Mouse (Mus musculus): Measurements from ENCODE around the gene Dcaf12. TPM values are rescaled to one million over a fixed set of nuclear protein-coding genes. Genes with fewer than 3 reads are reported as not detected.
A peak's percentile ranks its signal among the peaks of the same experiment; 100 is the strongest.

Dcaf12 gene
- polyA plus RNA-seq, 1 experiment from 2014 or later, result 54.2 TPM

- Histone ChIP-seq H3K9me3 (replicated peaks; ENCODE audit: control insufficient read depth, low read length) (no peaks in the 10 kb centered on the region), H3K4me3 (ENCODE audit: low read length) (no peak overlapping the region), H3K9ac (ENCODE audit: low read length) (no peak overlapping the region), H3K4me2 (ENCODE audit: low read depth, low read length) (no peak overlapping the region), H3K4me1 (ENCODE audit: control insufficient read depth, insufficient read depth, low read length) (peaks cover 5% of the 10 kb centered on the region; the same call in 1 of the 2 replicates), H3K36me3 (ENCODE audit: control insufficient read depth, insufficient read depth) (peaks cover 18% of the 10 kb centered on the region), H3K27ac (ENCODE audit: low read length) (no peak overlapping the region), H3K27me3 (ENCODE audit: control insufficient read depth, insufficient read depth, low read length) (no peaks in the 10 kb centered on the region)
- WGBS, result 66% methylated on average over 4 of the region's 4 CpGs
- ATAC-seq (replicated peaks; ENCODE audit: extremely low read depth, insufficient read depth, low FRiP score), result no peak
Observed at GRCm38 (mm10) chr4:41266350-41266749, 48.3 kb downstream of the Dcaf12 start.

GRCm38 (mm10) chr4:41260691-41261090 lies 54.0 kb downstream of the Dcaf12 start:
- no peaks in the 10 kb centered on the region for H3K27me3 ChIP-seq (ENCODE audit: control insufficient read depth, insufficient read depth, low read length)
- H3K9me3 ChIP-seq (replicated peaks; ENCODE audit: control insufficient read depth, low read length), result no peaks in the 10 kb centered on the region
- no peak overlapping the region for H3K27ac ChIP-seq (ENCODE audit: low read length)
- no peak for ATAC-seq (replicated peaks; ENCODE audit: extremely low read depth, insufficient read depth, low FRiP score)
- no peak overlapping the region for H3K4me3 ChIP-seq (ENCODE audit: low read length)
- H3K4me2 ChIP-seq (ENCODE audit: low read depth, low read length), result no peak overlapping the region
- H3K36me3 ChIP-seq (ENCODE audit: control insufficient read depth, insufficient read depth), result peaks cover 9% of the 10 kb centered on the region
- no peak overlapping the region for H3K9ac ChIP-seq (ENCODE audit: low read length)
- H3K4me1 ChIP-seq (ENCODE audit: control insufficient read depth, insufficient read depth, low read length), result peaks cover 21% of the 10 kb centered on the region

GRCm38 (mm10) chr4:41259019-41259418 lies 55.7 kb downstream of the Dcaf12 start:
- Histone ChIP-seq H3K27ac (ENCODE audit: low read length) (no peak overlapping the region), H3K4me2 (ENCODE audit: low read depth, low read length) (no peak overlapping the region), H3K4me3 (ENCODE audit: low read length) (no peak overlapping the region), H3K9me3 (replicated peaks; ENCODE audit: control insufficient read depth, low read length) (no peaks in the 10 kb centered on the region), H3K27me3 (ENCODE audit: control insufficient read depth, insufficient read depth, low read length) (no peaks in the 10 kb centered on the region), H3K4me1 (ENCODE audit: control insufficient read depth, insufficient read depth, low read length) (peaks cover 24% of the 10 kb centered on the region), H3K36me3 (ENCODE audit: control insufficient read depth, insufficient read depth) (peaks cover 5% of the 10 kb centered on the region; the same call in 1 of the 2 replicates), H3K9ac (ENCODE audit: low read length) (no peak overlapping the region)
- WGBS, result 92% methylated on average over 4 of the region's 4 CpGs
- ATAC-seq (replicated peaks; ENCODE audit: extremely low read depth, insufficient read depth, low FRiP score), result no peak

- peak overlapping the region; percentile 82 for H3K27ac ChIP-seq (ENCODE audit: low read length)
Observed at GRCm38 (mm10) chr4:41257752-41258151, 56.9 kb downstream of the Dcaf12 start.

GRCm38 (mm10) chr4:41255564-41256210 lies 59.0 kb downstream of the Dcaf12 start:
- peak overlapping the region; percentile 34 for H3K4me3 ChIP-seq (ENCODE audit: low read length)
- peak overlapping the region; percentile 91 for H3K27ac ChIP-seq (ENCODE audit: low read length)
- peak overlapping the region; percentile 52 for H3K4me2 ChIP-seq (ENCODE audit: low read depth, low read length)
- 38% methylated on average over 12 of the region's 12 CpGs for WGBS
- H3K27me3 ChIP-seq (ENCODE audit: control insufficient read depth, insufficient read depth, low read length), result no peaks in the 10 kb centered on the region
- peak; percentile 53 for ATAC-seq (replicated peaks; ENCODE audit: extremely low read depth, insufficient read depth, low FRiP score)
- H3K4me1 ChIP-seq (ENCODE audit: control insufficient read depth, insufficient read depth, low read length), result peaks cover 25% of the 10 kb centered on the region
- H3K36me3 ChIP-seq (ENCODE audit: control insufficient read depth, insufficient read depth), result peaks cover 3% of the 10 kb centered on the region; the same call in 1 of the 2 replicates
- H3K9me3 ChIP-seq (replicated peaks; ENCODE audit: control insufficient read depth, low read length), result no peaks in the 10 kb centered on the region
- peak overlapping the region; percentile 45 for H3K9ac ChIP-seq (ENCODE audit: low read length)

More at GRCm38 (mm10) chr4:41257752-41258151, 56.9 kb downstream of the Dcaf12 start:
- H3K4me3 ChIP-seq (ENCODE audit: low read length), result no peak overlapping the region
- H3K9ac ChIP-seq (ENCODE audit: low read length), result no peak overlapping the region
- peaks cover 8% of the 10 kb centered on the region; the same call in 1 of the 2 replicates for H3K36me3 ChIP-seq (ENCODE audit: control insufficient read depth, insufficient read depth)
- H3K27me3 ChIP-seq (ENCODE audit: control insufficient read depth, insufficient read depth, low read length), result no peaks in the 10 kb centered on the region
- no peak for ATAC-seq (replicated peaks; ENCODE audit: extremely low read depth, insufficient read depth, low FRiP score)
- H3K9me3 ChIP-seq (replicated peaks; ENCODE audit: control insufficient read depth, low read length), result no peaks in the 10 kb centered on the region
- peaks cover 27% of the 10 kb centered on the region for H3K4me1 ChIP-seq (ENCODE audit: control insufficient read depth, insufficient read depth, low read length)
- 59% methylated on average over 1 of the region's 1 CpGs for WGBS
- no peak overlapping the region for H3K4me2 ChIP-seq (ENCODE audit: low read depth, low read length)

GRCm38 (mm10) chr4:41253756-41254155 lies 60.9 kb downstream of the Dcaf12 start:
- Histone ChIP-seq H3K4me3 (ENCODE audit: low read length) (no peak overlapping the region), H3K4me1 (ENCODE audit: control insufficient read depth, insufficient read depth, low read length) (peaks cover 23% of the 10 kb centered on the region), H3K4me2 (ENCODE audit: low read depth, low read length) (no peak overlapping the region), H3K9ac (ENCODE audit: low read length) (no peak overlapping the region), H3K9me3 (replicated peaks; ENCODE audit: control insufficient read depth, low read length) (no peaks in the 10 kb centered on the region), H3K27me3 (ENCODE audit: control insufficient read depth, insufficient read depth, low read length) (no peaks in the 10 kb centered on the region), H3K27ac (ENCODE audit: low read length) (peak overlapping the region; percentile 51), H3K36me3 (ENCODE audit: control insufficient read depth, insufficient read depth) (peaks cover 12% of the 10 kb centered on the region)
- 87% methylated on average over 2 of the region's 2 CpGs for WGBS
- ATAC-seq (replicated peaks; ENCODE audit: extremely low read depth, insufficient read depth, low FRiP score), result no peak

GRCm38 (mm10) chr4:41245408-41245807 lies 69.3 kb downstream of the Dcaf12 start:
- ATAC-seq (replicated peaks; ENCODE audit: extremely low read depth, insufficient read depth, low FRiP score), result no peak
- Histone ChIP-seq H3K27me3 (ENCODE audit: control insufficient read depth, insufficient read depth, low read length) (no peaks in the 10 kb centered on the region), H3K9ac (ENCODE audit: low read length) (no peak overlapping the region), H3K9me3 (replicated peaks; ENCODE audit: control insufficient read depth, low read length) (no peaks in the 10 kb centered on the region), H3K27ac (ENCODE audit: low read length) (no peak overlapping the region), H3K36me3 (ENCODE audit: control insufficient read depth, insufficient read depth) (peaks cover 21% of the 10 kb centered on the region), H3K4me3 (ENCODE audit: low read length) (no peak overlapping the region), H3K4me1 (ENCODE audit: control insufficient read depth, insufficient read depth, low read length) (no peaks in the 10 kb centered on the region), H3K4me2 (ENCODE audit: low read depth, low read length) (no peak overlapping the region)
- WGBS, result 91% methylated on average over 2 of the region's 2 CpGs

Other genes starting within 250 kb of the Dcaf12 start
- 1.6 and 1.7 TPM in 2 replicates for gene Aqp3, start 216.7 kb downstream of the Dcaf12 start, polyA plus RNA-seq (2015; fragmentation: Nextera tagmentation; extraction: Ambion mirVana)
- 15.2 and 15.6 TPM in 2 replicates for gene Nol6, start 190.4 kb downstream of the Dcaf12 start, polyA plus RNA-seq (2015; fragmentation: Nextera tagmentation; extraction: Ambion mirVana)
- gene Ube2r2, start 179.1 kb downstream of the Dcaf12 start, polyA plus RNA-seq (2015; fragmentation: Nextera tagmentation; extraction: Ambion mirVana), result 68.0 and 69.7 TPM in 2 replicates
- gene Ubap2, start 39.7 kb downstream of the Dcaf12 start, polyA plus RNA-seq (2015; fragmentation: Nextera tagmentation; extraction: Ambion mirVana), result 50.8 and 59.2 TPM in 2 replicates
- 46.7 and 48.6 TPM in 2 replicates for gene Ubap1, start 34.1 kb upstream of the Dcaf12 start, polyA plus RNA-seq (2015; fragmentation: Nextera tagmentation; extraction: Ambion mirVana)
- gene Kif24, start 150.0 kb upstream of the Dcaf12 start, polyA plus RNA-seq (2015; fragmentation: Nextera tagmentation; extraction: Ambion mirVana), result 3.4 and 4.8 TPM in 2 replicates
- 41.6 and 41.7 TPM in 2 replicates for gene Nudt2, start 150.3 kb upstream of the Dcaf12 start, polyA plus RNA-seq (2015; fragmentation: Nextera tagmentation; extraction: Ambion mirVana)
- gene AI464131, start 188.2 kb upstream of the Dcaf12 start, polyA plus RNA-seq (2015; fragmentation: Nextera tagmentation; extraction: Ambion mirVana), result 3.2 and 3.4 TPM in 2 replicates
- 1.1 and 1.2 TPM in 2 replicates for gene 1110017D15Rik, start 202.4 kb upstream of the Dcaf12 start, polyA plus RNA-seq (2015; fragmentation: Nextera tagmentation; extraction: Ambion mirVana)